Mouse (Mus musculus) limb, embryonic 10.5 days (tissue): Measurements from ENCODE around the gene Cds1. TPM values are rescaled to one million over a fixed set of nuclear protein-coding genes. Genes with fewer than 3 reads are reported as not detected.

ENCODE experiments used
- DNase-seq: peaks from one replicate; pipeline ENCODE4 v3.0.0-alpha.2; 2017; ENCODE audit warnings: low spot score
- H3K27ac ChIP-seq: fragments of 300-500 bp; sonication (generic); 2 replicates; pipeline ENCODE4 v1.5.1; 2016; ENCODE audit warnings: mild to moderate bottlenecking
- H3K27me3 ChIP-seq: fragments of 300-500 bp; sonication (generic); 2 replicates; pipeline ENCODE4 v1.6.1; 2016; ENCODE audit warnings: low read depth, mild to moderate bottlenecking; ENCODE audit not compliant: poor library complexity, severe bottlenecking
- H3K36me3 ChIP-seq: fragments of 300-500 bp; sonication (generic); 2 replicates; pipeline ENCODE4 v1.6.1; 2016; ENCODE audit warnings: mild to moderate bottlenecking, moderate library complexity
- H3K4me1 ChIP-seq: fragments of 300-500 bp; sonication (generic); 2 replicates; pipeline ENCODE4 v1.6.1; 2016
- H3K4me3 ChIP-seq: fragments of 300-500 bp; sonication (generic); 2 replicates; pipeline ENCODE4 v1.5.1; 2016; ENCODE audit warnings: mild to moderate bottlenecking, moderate library complexity
- H3K9me3 ChIP-seq: fragments of 300-500 bp; sonication (generic); replicated peaks from 2 replicates; pipeline ENCODE4 v1.6.1; 2016; ENCODE audit warnings: mild to moderate bottlenecking
- WGBS: fragments of 180-500 bp; shearing (Covaris S2); methylation state at CpG from one replicate; pipeline ENCODE4 v1.1.7; 2016; 5-methylcytosine and 5-hydroxymethylcytosine counted together
- polyA plus RNA-seq: library from polyadenylated mRNA; unstranded; fragments of >200 nt; fragmentation: Nextera tagmentation; extraction: Ambion mirVana; gene quantifications from 2 replicates; pipeline ENCODE4 v1.2.1, GENCODE M21; 2016

Cds1 gene
- polyA plus RNA-seq, 1 experiment from 2014 or later, result 0.68 TPM

- WGBS, result 97% methylated on average over 14 of the region's 14 CpGs
- no peaks in the 10 kb centered on the region for H3K27me3 ChIP-seq
- H3K4me1 ChIP-seq, result no peaks in the 10 kb centered on the region
- no peak for DNase-seq
- H3K36me3 ChIP-seq, result peaks cover 100% of the 10 kb centered on the region
- H3K4me3 ChIP-seq, result no peak overlapping the region
- H3K9me3 ChIP-seq, result no peaks in the 10 kb centered on the region
- H3K27ac ChIP-seq, result no peak overlapping the region
Observed at GRCm38 (mm10) chr5:101845011-101845410, 80.1 kb downstream of the Cds1 start.

- 96% methylated on average over 8 of the region's 8 CpGs for WGBS
- no peaks in the 10 kb centered on the region for H3K9me3 ChIP-seq
- no peaks in the 10 kb centered on the region for H3K27me3 ChIP-seq
- no peaks in the 10 kb centered on the region for H3K4me1 ChIP-seq
- H3K36me3 ChIP-seq, result peaks cover 100% of the 10 kb centered on the region
- DNase-seq, result no peak
- H3K4me3 ChIP-seq, result no peak overlapping the region
- H3K27ac ChIP-seq, result no peak overlapping the region
Observed at GRCm38 (mm10) chr5:101845930-101846329, 81.0 kb downstream of the Cds1 start.

- no peak overlapping the region for H3K27ac ChIP-seq
- no peak overlapping the region for H3K4me3 ChIP-seq
- no peak for DNase-seq
- H3K36me3 ChIP-seq, result peaks cover 100% of the 10 kb centered on the region
- H3K4me1 ChIP-seq, result no peaks in the 10 kb centered on the region
- 87% methylated on average over 7 of the region's 7 CpGs for WGBS
- H3K9me3 ChIP-seq, result no peaks in the 10 kb centered on the region
- H3K27me3 ChIP-seq, result no peaks in the 10 kb centered on the region
Observed at GRCm38 (mm10) chr5:101847323-101847722, 82.4 kb downstream of the Cds1 start.

GRCm38 (mm10) chr5:101847762-101848161, 82.8 kb downstream of the Cds1 start:
- no peak for DNase-seq
- H3K9me3 ChIP-seq, result no peaks in the 10 kb centered on the region
- no peak overlapping the region for H3K27ac ChIP-seq
- WGBS, result 67% methylated on average over 4 of the region's 4 CpGs
- H3K4me3 ChIP-seq, result no peak overlapping the region
- H3K4me1 ChIP-seq, result no peaks in the 10 kb centered on the region
- H3K27me3 ChIP-seq, result no peaks in the 10 kb centered on the region
- peaks cover 100% of the 10 kb centered on the region for H3K36me3 ChIP-seq

- no peak for DNase-seq
- H3K4me1 ChIP-seq, result no peaks in the 10 kb centered on the region
- no peak overlapping the region for H3K4me3 ChIP-seq
- no peaks in the 10 kb centered on the region for H3K27me3 ChIP-seq
- 89% methylated on average over 7 of the region's 7 CpGs for WGBS
- H3K9me3 ChIP-seq, result no peaks in the 10 kb centered on the region
- H3K27ac ChIP-seq, result no peak overlapping the region
- H3K36me3 ChIP-seq, result peaks cover 100% of the 10 kb centered on the region
Observed at GRCm38 (mm10) chr5:101851133-101851532, 86.2 kb downstream of the Cds1 start.

GRCm38 (mm10) chr5:101852116-101852680, 87.3 kb downstream of the Cds1 start:
- no peak for DNase-seq
- H3K27me3 ChIP-seq, result no peaks in the 10 kb centered on the region
- 96% methylated on average over 21 of the region's 21 CpGs for WGBS
- no peak overlapping the region for H3K27ac ChIP-seq
- H3K9me3 ChIP-seq, result no peaks in the 10 kb centered on the region
- H3K4me3 ChIP-seq, result no peak overlapping the region
- no peaks in the 10 kb centered on the region for H3K4me1 ChIP-seq
- H3K36me3 ChIP-seq, result peaks cover 99% of the 10 kb centered on the region

GRCm38 (mm10) chr5:101854100-101854499, 89.2 kb downstream of the Cds1 start:
- no peaks in the 10 kb centered on the region for H3K9me3 ChIP-seq
- no peak overlapping the region for H3K27ac ChIP-seq
- no peaks in the 10 kb centered on the region for H3K27me3 ChIP-seq
- no peak overlapping the region for H3K4me3 ChIP-seq
- 97% methylated on average over 11 of the region's 11 CpGs for WGBS
- H3K4me1 ChIP-seq, result no peaks in the 10 kb centered on the region
- DNase-seq, result no peak
- H3K36me3 ChIP-seq, result peaks cover 99% of the 10 kb centered on the region

GRCm38 (mm10) chr5:101854667-101855066, 89.7 kb downstream of the Cds1 start:
- H3K9me3 ChIP-seq, result no peaks in the 10 kb centered on the region
- 91% methylated on average over 7 of the region's 7 CpGs for WGBS

GRCm38 (mm10) chr5:101855475-101855874, 90.5 kb downstream of the Cds1 start:
- Histone ChIP-seq H3K4me3 (no peak overlapping the region), H3K36me3 (peaks cover 97% of the 10 kb centered on the region), H3K9me3 (no peaks in the 10 kb centered on the region), H3K27ac (no peak overlapping the region), H3K4me1 (no peaks in the 10 kb centered on the region), H3K27me3 (no peaks in the 10 kb centered on the region)
- 95% methylated on average over 16 of the region's 16 CpGs for WGBS
- no peak for DNase-seq

More at GRCm38 (mm10) chr5:101854667-101855066, 89.7 kb downstream of the Cds1 start:
- Histone ChIP-seq H3K36me3 (peaks cover 99% of the 10 kb centered on the region), H3K27ac (no peak overlapping the region), H3K4me3 (no peak overlapping the region), H3K4me1 (no peaks in the 10 kb centered on the region), H3K27me3 (no peaks in the 10 kb centered on the region)
- no peak for DNase-seq

- 92% methylated on average over 10 of the region's 10 CpGs for WGBS
- H3K4me3 ChIP-seq, result no peak overlapping the region
- peaks cover 97% of the 10 kb centered on the region for H3K36me3 ChIP-seq
- H3K27me3 ChIP-seq, result no peaks in the 10 kb centered on the region
- H3K9me3 ChIP-seq, result no peaks in the 10 kb centered on the region
- H3K27ac ChIP-seq, result no peak overlapping the region
- no peaks in the 10 kb centered on the region for H3K4me1 ChIP-seq
- no peak for DNase-seq
Observed at GRCm38 (mm10) chr5:101858891-101859436, 94.0 kb downstream of the Cds1 start.

- Histone ChIP-seq H3K27ac (no peak overlapping the region), H3K36me3 (peaks cover 96% of the 10 kb centered on the region), H3K27me3 (no peaks in the 10 kb centered on the region), H3K4me3 (no peak overlapping the region), H3K4me1 (no peaks in the 10 kb centered on the region), H3K9me3 (no peaks in the 10 kb centered on the region)
- DNase-seq, result no peak
- 92% methylated on average over 18 of the region's 18 CpGs for WGBS
Observed at GRCm38 (mm10) chr5:101861786-101862571, 97.0 kb downstream of the Cds1 start.

- Histone ChIP-seq H3K36me3 (peaks cover 96% of the 10 kb centered on the region), H3K4me3 (no peak overlapping the region), H3K27ac (no peak overlapping the region), H3K27me3 (no peaks in the 10 kb centered on the region), H3K4me1 (no peaks in the 10 kb centered on the region), H3K9me3 (no peaks in the 10 kb centered on the region)
- DNase-seq, result no peak
- WGBS, result 89% methylated on average over 8 of the region's 8 CpGs
Observed at GRCm38 (mm10) chr5:101862651-101863050, 97.7 kb downstream of the Cds1 start.

GRCm38 (mm10) chr5:101863946-101864345, 99.0 kb downstream of the Cds1 start:
- no peak for DNase-seq
- Histone ChIP-seq H3K4me3 (no peak overlapping the region), H3K36me3 (peaks cover 96% of the 10 kb centered on the region), H3K27me3 (no peaks in the 10 kb centered on the region), H3K27ac (no peak overlapping the region), H3K9me3 (no peaks in the 10 kb centered on the region), H3K4me1 (no peaks in the 10 kb centered on the region)
- 92% methylated on average over 6 of the region's 6 CpGs for WGBS
